9 mouse cellular contexts compared by ENCODE assay signal in the genomic region with DNA sequence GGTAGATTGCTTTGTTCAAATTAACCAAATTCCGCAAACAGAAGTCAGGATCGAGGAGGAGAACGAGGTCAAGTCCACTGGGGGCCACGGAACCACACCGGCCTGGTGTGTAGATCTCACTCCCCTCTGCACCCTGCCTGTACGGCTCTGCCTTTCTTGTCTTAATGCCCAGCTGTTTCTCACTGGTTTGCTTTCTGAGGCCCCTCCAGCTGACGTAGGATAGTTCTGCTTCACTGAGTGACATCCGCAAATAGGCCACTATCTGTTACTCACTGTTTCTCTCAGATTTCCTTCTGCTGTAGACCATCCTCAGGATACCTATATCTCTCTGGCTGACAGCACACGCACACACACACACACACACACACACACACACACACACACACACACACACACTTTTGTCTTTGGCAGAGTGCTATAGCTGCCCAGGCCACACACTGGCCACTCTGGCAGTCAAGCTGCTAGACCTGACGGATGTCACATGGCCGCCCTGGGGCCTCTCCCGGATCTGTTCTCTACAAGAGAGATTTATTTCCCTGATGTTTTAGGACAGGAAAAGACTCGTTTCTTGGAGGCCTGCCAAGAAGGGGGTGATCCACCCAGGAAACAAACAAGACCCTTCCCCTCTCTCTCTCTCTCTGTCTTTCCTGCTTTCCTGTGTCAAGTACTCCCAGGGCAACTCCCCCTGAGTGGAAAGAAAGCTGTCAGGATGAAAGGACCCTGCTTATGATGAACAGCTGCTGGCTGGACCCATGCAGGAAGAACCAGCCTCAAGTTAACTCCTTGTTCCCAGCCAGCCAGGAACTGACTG.
A peak's percentile ranks its signal among the peaks of the same experiment; 100 is the strongest.
DNase-seq lines count a peak whose midpoint lies in the region; ATAC-seq and TF ChIP-seq lines count a peak whose summit lies in the region.
"Had no signal": no experiment of that assay in that cellular context is flagged by ENCODE, and none has a peak within 500 bp of the region (broad histone marks: within the 10 kb centered on the region; RNA-seq: fewer than 3 reads in every experiment).

No protein-coding gene starts in this region.

- no peaks in the 10 kb centered on the region for H3K9me3 ChIP-seq in heart, postnatal 0 days (replicated peaks; ENCODE audit: control insufficient read depth, low read length)

- 0 out of 2 replicates have a peak overlapping the region, but pooled peaks have one; percentile 16 for H3K27ac ChIP-seq in heart, postnatal 0 days (ENCODE audit: low read depth)

- 0 out of 2 replicates have a peak, but pooled peaks have one; percentile 23 for TF ChIP-seq EP300 in heart, postnatal 0 days (IDR thresholded peaks at IDR 0.05; ENCODE audit: low read depth)

- H3K27me3 ChIP-seq in heart, postnatal 0 days (ENCODE audit: control insufficient read depth, insufficient read depth, low read length) = no peaks in the 10 kb centered on the region
- H3K27me3 ChIP-seq: CH12.LX had no signal

- WGBS in heart, postnatal 0 days = 45% methylated on average over 13 of the region's 13 CpGs

- intact Hi-C loops in heart, postnatal 25 days (cut with DNase I) = no loop called here

- no peak overlapping the region for H3K4me3 ChIP-seq in heart, postnatal 0 days (ENCODE audit: low read depth, low read length)

- TF ChIP-seq CTCF in heart, postnatal 0 days (IDR thresholded peaks at IDR 0.05; ENCODE audit: low read depth) = no peak

- peak; percentile 94 for DNase-seq in heart, adult 11 months
- no peak for DNase-seq in heart, postnatal 25 days (ENCODE audit: low spot score)
- DNase-seq in heart, postnatal 0 days (ENCODE audit: low spot score) = peak; percentile 53
- peak; percentile 86 for DNase-seq in kidney, postnatal 14 days
- peak; percentile 58 to 77 for DNase-seq in lung, postnatal 4 days
- DNase-seq in urinary bladder, adult 18-20 months (ENCODE audit: low spot score in 2 of 2) = no peak
- no peak for DNase-seq in thymus, postnatal 36 days
- no peak for DNase-seq in cerebellum, adult 18-20 months

- no peak overlapping the region for H3K9ac ChIP-seq in heart, postnatal 0 days (replicated peaks; ENCODE audit: low read depth, low read length)

- H3K4me2 ChIP-seq in heart, postnatal 0 days (ENCODE audit: low read depth, low read length) = no peak overlapping the region

- H3K4me1 ChIP-seq in heart, postnatal 0 days (ENCODE audit: control insufficient read depth, insufficient read depth) = no peaks in the 10 kb centered on the region

- H3K36me3 ChIP-seq in heart, postnatal 0 days (replicated peaks; ENCODE audit: control insufficient read depth, insufficient read depth, low read length) = no peaks in the 10 kb centered on the region

- ATAC-seq in heart, postnatal 0 days (ENCODE audit: insufficient read depth, low read depth) = peak; percentile 82

Comparison
In these comparisons a context has a peak if more than half of its experiments do, and no peak if none do; other contexts are left out.
1. DNase-seq: peak in heart, adult 11 months (single experiment), heart, postnatal 0 days (single experiment), kidney, postnatal 14 days (single experiment) and lung, postnatal 4 days (2 of 2); none in heart, postnatal 25 days (single experiment), urinary bladder, adult 18-20 months (0 of 2), thymus, postnatal 36 days (0 of 2) and cerebellum, adult 18-20 months (0 of 2).